Mouse (Mus musculus) gastrocnemius, adult 8-10 months (tissue): ENCODE results near the gene Itgb2. TPM values are rescaled to one million over a fixed set of nuclear protein-coding genes. Genes with fewer than 3 reads are reported as not detected.

Source experiments
- DNase-seq, 2 experiments: peaks; one replicate each; pipeline ENCODE4 v3.0.0; 2022; ENCODE audit warnings: low spot score in 2 of 2
- total RNA-seq, 4 experiments: library from RNA; stranded (reverse); gene quantifications; 2 replicates each; pipeline ENCODE4 v1.2.4; 2022

The Itgb2 gene
- total RNA-seq, 4 experiments from 2014 or later: 0.48 to 0.99 (median 0.88) TPM

- no peak for DNase-seq
Observed at GRCm38 (mm10) chr10:77548576-77548975, 18.5 kb downstream of the Itgb2 start.

GRCm38 (mm10) chr10:77550874-77551273 lies 20.8 kb downstream of the Itgb2 start:
- DNase-seq: no peak

DNA sequence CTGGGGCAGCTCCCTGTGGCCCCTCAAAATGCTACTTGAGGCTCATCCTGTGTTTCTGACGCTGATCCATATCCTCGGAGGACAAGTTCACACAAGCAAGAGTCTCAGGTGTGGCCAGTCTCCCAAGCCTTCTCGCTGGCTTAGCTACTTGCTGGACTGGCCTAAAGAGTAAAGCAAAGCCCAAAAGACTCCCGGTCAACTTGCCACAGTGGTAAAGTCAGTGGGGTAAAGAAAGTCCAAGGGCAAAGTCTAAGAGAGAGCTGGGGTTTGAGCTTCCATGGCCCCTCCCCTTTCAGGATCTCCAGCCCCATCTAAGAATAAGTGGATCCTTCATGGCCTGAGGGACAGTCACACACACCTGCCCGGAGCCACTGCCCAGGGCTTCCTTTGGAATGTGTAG lies 22.1 kb downstream of the Itgb2 start:
- no peak for DNase-seq

DNA sequence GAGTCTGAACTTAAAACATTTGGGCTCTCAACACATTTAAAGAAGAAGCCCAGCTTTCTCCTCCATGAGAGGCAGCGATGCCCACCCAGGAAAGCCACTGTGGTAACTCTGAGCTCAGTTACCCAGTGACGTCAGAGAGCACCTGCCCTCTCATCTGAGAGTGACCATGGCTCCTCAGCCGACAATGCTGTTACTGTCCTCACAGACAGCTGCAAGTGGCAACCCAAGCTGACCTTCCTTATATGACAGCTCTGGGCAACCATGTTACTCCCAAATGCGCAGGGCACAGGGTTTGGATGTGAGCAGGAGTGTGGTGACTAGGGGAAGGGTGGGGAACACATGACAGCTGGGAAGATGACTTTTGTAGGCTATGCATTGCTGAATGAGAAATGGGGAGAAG lies 23.2 kb downstream of the Itgb2 start:
- DNase-seq: no peak

- no peak for DNase-seq
Observed at GRCm38 (mm10) chr10:77554918-77555317, 24.9 kb downstream of the Itgb2 start.

GRCm38 (mm10) chr10:77556631-77557030 lies 26.6 kb downstream of the Itgb2 start:
- no peak for DNase-seq

DNA sequence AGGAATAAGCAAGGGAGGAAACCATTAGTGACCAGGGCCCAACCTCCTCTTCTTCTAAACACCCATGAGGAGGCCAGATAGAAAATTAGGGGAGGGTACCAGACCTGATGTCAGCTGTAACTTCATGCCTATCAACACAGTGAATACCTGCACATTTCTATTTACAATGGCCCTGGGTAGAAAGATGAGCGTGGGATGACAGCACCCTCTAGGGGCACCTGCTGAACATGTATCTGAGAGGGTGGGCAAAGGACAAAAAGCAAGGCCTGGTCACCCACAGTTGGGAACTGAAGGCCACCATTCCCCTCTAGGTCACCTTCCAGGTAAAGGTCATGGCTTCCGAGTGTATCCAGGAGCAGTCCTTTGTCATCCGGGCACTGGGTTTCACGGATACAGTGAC lies 27.6 kb downstream of the Itgb2 start:
- DNase-seq: no peak

DNA sequence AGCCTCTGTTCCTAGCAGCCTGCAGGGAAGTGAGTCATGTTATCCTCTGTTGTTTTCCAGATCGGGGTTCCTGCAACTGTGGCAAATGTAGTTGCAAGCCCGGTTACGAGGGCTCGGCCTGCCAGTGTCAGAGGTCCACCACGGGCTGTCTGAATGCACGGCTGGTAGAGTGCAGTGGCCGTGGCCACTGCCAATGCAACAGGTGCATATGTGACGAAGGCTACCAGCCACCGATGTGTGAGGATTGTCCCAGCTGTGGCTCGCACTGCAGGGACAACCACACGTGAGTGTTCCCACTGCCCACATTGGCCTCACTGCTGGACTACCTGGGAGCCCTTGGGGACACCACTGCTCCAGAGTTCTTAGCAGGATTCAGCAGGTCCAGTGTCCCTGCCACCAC lies 30.0 kb downstream of the Itgb2 start:
- no peak for DNase-seq

GRCm38 (mm10) chr10:77560830-77561229 lies 30.8 kb downstream of the Itgb2 start:
- no peak for DNase-seq

GRCm38 (mm10) chr10:77561508-77561907 lies 31.5 kb downstream of the Itgb2 start:
- no peak for DNase-seq

GRCm38 (mm10) chr10:77565005-77565404 lies 35.0 kb downstream of the Itgb2 start:
- no peak for DNase-seq

GRCm38 (mm10) chr10:77566651-77567050 lies 36.6 kb downstream of the Itgb2 start:
- DNase-seq: peak; percentile 80

GRCm38 (mm10) chr10:77569481-77569880 lies 39.4 kb downstream of the Itgb2 start:
- no peak for DNase-seq

GRCm38 (mm10) chr10:77569973-77570658 lies 40.1 kb downstream of the Itgb2 start:
- DNase-seq: no peak

GRCm38 (mm10) chr10:77572225-77572624 lies 42.2 kb downstream of the Itgb2 start:
- DNase-seq: no peak

GRCm38 (mm10) chr10:77573162-77573561 lies 43.1 kb downstream of the Itgb2 start:
- no peak for DNase-seq

DNA sequence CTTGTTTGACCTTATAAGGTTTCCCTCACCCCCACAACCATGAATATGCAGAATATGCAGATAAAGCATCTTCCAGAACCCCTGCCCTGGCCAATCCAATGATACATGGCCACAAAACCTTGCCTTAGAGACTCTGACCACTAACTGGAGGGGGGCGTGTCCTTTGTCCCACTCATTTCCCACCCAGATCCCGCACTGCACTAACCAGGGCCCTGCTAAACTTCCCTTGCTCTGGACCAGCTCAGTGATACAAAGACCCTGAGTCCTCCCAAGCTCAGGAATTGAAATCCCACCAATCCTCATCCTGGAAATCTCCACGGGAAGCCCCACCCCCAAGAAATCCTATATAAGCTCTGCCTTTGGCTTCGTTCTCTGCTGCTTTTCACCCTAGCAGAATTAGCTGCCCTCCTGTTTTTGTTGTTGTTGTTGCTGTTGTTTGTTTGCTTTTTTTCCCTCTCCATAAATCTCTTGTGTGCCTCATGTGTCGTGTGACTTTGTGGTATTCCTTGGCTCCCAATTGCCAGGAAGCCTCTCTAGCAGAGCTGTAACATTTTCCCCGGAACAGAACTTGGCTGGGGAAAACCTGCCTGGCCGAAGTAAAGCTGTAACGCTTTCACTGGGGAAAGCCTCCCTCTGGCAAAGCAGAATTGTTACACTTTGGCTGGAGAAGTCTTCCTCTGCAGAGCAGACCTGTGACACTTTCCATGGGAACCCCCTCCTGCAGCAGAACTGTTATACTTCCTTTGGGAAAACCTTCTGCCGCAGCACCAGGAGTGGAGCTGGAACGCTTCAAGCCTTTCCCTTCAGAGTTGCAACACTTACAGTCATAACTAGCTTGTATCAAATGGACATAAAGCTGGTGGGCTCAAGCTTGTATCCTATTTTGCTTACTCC lies 50.2 kb downstream of the Itgb2 start:
- no peak for DNase-seq

DNA sequence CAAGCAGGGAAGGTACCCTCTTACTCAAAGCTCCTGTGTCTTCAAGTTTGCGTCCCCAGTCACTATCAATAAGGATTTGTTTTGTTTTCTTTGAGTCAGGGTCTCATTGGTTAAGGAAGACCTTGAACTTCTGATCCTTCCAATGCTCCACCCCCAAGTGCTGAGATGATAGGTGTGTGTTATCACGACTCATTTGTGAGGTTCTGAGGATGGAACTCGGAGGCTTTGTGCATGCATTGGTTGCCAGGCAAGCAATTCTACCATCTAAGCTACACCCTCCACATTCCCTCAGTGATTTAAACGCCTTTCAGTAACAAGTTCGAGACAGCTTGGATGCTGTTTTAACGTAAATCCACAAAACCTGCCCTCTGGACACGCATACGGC lies 51.0 kb downstream of the Itgb2 start:
- no peak for DNase-seq

DNA sequence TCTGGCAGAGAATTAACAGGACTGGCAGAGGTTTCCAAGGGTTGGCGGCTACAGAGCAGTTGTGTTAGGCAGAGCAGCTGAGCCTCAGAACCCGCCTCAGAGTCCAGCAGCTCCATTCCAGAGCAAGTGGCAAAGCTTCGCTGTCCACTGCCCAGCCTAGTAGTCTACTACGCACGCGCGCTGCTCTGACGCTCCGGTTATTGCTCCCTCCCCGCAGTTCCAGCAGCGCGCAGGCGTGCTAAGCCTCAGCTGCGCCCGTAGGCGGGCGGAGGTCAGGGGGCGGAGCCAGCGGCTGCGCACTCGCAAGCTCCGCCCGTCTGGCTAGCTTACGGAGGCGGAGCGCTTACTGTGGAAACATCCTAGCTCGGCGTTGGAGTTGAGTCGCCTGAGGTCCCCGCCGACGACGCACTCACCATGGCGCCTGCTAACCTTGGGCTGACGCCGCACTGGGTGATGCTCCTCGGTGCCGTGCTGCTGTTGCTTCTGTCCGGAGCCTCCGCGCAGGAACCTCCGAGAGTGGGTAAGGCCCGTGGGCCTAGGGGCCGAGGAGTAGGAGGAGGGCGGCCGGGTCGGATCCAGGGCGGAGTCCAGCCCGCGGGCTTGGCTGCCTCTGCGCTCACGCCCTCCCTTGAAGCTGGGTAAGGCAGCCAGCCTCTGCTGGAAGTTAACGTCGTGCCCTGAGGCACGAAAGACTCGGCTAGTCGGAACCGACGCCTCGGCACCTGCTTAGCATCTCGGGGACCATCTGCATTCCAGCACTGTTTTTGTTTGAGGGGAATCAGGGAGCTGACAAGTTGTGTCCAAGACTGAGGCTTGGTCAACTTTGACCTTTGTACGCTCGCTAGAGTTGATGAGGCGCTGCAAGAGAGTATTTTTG lies 51.6 kb downstream of the Itgb2 start, which contains the start of gene Pttg1ip:
Pttg1ip (plus strand) TSS at position 313 of the 877 bp plus-strand sequence.
- peak; percentile 91 to 96 for DNase-seq

DNA sequence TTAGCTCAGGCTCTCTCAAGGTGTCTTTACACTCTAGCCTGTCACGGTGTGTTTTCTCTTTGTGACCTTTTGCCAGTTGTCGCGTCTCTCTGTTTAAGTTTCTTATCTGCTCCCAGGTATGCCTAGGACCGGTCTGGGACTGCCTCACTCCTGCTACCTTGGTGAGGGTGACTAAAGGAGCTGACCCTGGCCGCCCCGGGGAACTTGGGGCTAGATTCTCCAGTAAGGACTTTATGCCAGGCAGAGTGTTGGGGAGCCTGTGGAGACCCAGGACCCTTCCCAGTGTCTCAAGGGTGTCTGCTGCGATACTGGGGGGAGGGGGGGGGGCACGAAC lies 52.2 kb downstream of the Itgb2 start:
- DNase-seq: no peak

DNA sequence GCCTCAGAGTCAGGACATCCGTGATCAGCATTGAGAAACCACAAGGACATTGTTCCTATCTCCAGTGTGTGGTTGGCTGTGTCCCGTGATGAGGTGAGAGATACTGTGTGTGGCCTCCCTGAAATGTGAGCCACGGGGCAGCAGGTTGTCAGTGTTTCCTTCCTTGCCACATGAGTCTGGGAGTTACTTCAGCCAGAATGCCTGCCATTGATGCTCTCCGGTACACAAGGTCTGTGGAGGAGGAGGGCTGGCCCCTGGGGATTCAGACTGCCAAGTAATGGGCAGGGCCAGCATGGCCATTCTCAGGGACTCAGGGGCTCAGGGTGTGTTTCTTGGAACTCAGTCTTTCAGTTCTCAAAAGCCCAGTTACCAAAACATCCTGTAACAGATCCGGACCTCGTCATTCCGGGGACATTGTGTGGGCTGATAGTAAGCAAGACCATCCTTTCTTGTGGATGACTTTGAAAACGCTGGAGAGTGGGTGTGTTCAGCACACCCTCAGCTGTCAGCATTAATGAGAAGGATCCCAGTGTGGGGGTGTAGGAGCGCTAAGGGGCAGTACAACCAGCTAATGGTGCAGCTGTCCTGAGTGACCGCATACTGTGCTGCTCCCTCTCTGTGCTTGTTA lies 53.9 kb downstream of the Itgb2 start:
- DNase-seq: no peak
